Mouse (Mus musculus) Patski (cell line): Measurements from ENCODE around the gene Arhgap1. TPM values are rescaled to one million over a fixed set of nuclear protein-coding genes. Genes with fewer than 3 reads are reported as not detected.

ENCODE experiments used
- ATAC-seq: fragments of 100-300 bp; one replicate; pipeline ENCODE4 v1.8.0; 2021
- CTCF ChIA-PET: fragments of 350-600 bp; sonication (Branson Sonifier 250); formaldehyde crosslinking; loops from one replicate; lab custom pipeline; 2022; ENCODE audit warnings: inconsistent platforms; lab: Charles Lee
- POLR2A ChIA-PET: fragments of 350-600 bp; sonication (Branson Sonifier 250); formaldehyde crosslinking; loops from one replicate; lab custom pipeline; 2022; ENCODE audit warnings: antibody characterized with exemption, inconsistent platforms; lab: Charles Lee
- DNase-seq: peaks from one replicate; pipeline ENCODE4 v3.0.0-alpha.2; 2011; ENCODE audit warnings: low read depth, low spot score
- H3K27me3 ChIP-seq: fragments of 371-371 bp; one replicate; pipeline ENCODE4 v1.5.1; 2021
- CTCF ChIP-seq: fragments of 100-300 bp; IDR thresholded peaks from one replicate; pipeline ENCODE4 v1.5.1; 2021
- in situ Hi-C: fragments of 300-500 bp; cut with MboI; formaldehyde crosslinking; loops from 3 replicates; pipeline ENCODE4 v1.11.1; 2018; ENCODE audit warnings: low pct_unique_long_range_greater_than_20kb, mixed read lengths
- polyA plus RNA-seq: library from polyadenylated mRNA; unstranded; gene quantifications from one replicate; pipeline ENCODE4 v1.2.3, GENCODE M21; 2021

Arhgap1 gene
- polyA plus RNA-seq, 1 experiment from 2014 or later, result 80.1 TPM

- H3K27me3 ChIP-seq, result no peaks in the 10 kb centered on the region
- ATAC-seq (peak; percentile 48), DNase-seq (no peak)
- POLR2A ChIA-PET, result interaction anchor here (0.9 kb wide), 1 partner anchor 9 kb away, joined by 3 read pairs; no protein-coding TSS in a partner anchor
- CTCF ChIA-PET, result no interaction called here
- no peak for TF ChIP-seq CTCF
- in situ Hi-C loops, result no loop called here
These were observed 17.3 kb upstream of the Arhgap1 start for GRCm38 (mm10) chr2:91632316-91632715.

GRCm38 (mm10) chr2:91633334-91633977 is 16.2 kb upstream of the Arhgap1 start:
- no peak for ATAC-seq
- H3K27me3 ChIP-seq, result no peaks in the 10 kb centered on the region
- CTCF ChIA-PET, result interaction anchor here (1.1 to 1.2 kb wide), 2 partner anchors 11 to 13 kb away, joined by 3 to 5 read pairs; no protein-coding TSS in a partner anchor
- DNase-seq, result no peak
- in situ Hi-C loops, result no loop called here
- no peak for TF ChIP-seq CTCF
- POLR2A ChIA-PET, result no interaction called here

DNA sequence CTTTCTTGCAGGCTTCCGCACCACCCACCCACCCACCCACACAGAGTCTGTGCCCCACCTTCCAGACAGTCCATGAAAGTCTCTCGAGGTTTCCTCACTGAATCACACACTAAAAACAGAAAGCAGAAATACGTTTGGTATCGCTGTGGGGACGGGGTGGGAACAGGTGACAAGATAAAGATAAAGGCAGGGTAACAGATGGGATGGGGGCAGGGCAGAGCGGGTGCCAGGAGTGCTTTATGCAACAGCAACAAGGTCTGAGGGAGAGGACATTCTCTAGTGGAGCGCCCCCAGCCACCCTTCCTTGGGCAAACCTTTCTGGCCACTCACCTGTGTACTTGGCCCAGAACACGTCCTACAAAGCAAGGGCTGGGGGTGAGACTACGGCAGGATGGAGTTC is 14.8 kb upstream of the Arhgap1 start:
- POLR2A ChIA-PET, result no interaction called here
- CTCF ChIA-PET, result no interaction called here
- in situ Hi-C loops, result no loop called here
- no peak for DNase-seq
- H3K27me3 ChIP-seq, result no peaks in the 10 kb centered on the region
- ATAC-seq, result no peak
- no peak for TF ChIP-seq CTCF

DNA sequence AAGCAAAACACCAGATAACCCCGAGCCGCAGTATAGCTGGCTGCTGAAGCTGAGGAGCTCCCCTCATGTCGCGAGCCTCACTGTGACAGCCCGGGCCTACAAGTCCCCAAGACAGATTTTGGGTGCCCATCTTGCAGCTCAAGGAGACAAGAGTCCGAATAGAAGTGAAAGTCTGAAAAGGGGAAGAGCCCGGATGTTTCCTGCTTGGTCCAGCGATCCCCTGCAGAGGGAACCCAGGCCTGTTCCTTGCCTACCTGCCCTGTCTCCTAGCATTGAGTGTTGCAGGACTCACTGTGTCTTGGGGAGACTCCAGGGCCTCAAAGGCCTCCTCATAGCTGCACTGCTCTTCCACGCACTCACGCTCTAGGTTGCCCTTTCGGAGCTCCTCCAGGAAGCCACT is 14.2 kb upstream of the Arhgap1 start:
- CTCF ChIA-PET, result interaction anchor here (1.2 kb wide), 1 partner anchor 11 kb away, joined by 3 read pairs; no protein-coding TSS in a partner anchor
- DNase-seq (no peak), ATAC-seq (no peak)
- TF ChIP-seq CTCF, result no peak
- POLR2A ChIA-PET, result interaction anchor here (0.7 kb wide), 1 partner anchor 202 kb away, joined by 3 read pairs; no protein-coding TSS in a partner anchor
- no peaks in the 10 kb centered on the region for H3K27me3 ChIP-seq
- in situ Hi-C loops, result no loop called here

GRCm38 (mm10) chr2:91636229-91636628 is 13.4 kb upstream of the Arhgap1 start, which contains the start of gene F2:
F2 (minus strand) TSS chr2:91636414.
- DNase-seq (no peak), ATAC-seq (no peak)
- in situ Hi-C loops, result no loop called here
- TF ChIP-seq CTCF, result no peak
- ChIA-PET POLR2A (interaction anchor here (1.1 kb wide), 1 partner anchor 10 kb away, joined by 3 read pairs; no protein-coding TSS in a partner anchor), CTCF (interaction anchor here (1.2 kb wide), 1 partner anchor 10 kb away, joined by 3 read pairs; no protein-coding TSS in a partner anchor)
- no peaks in the 10 kb centered on the region for H3K27me3 ChIP-seq

- CTCF ChIA-PET, result no interaction called here
- DNase-seq (no peak), ATAC-seq (no peak)
- in situ Hi-C loops, result no loop called here
- POLR2A ChIA-PET, result interaction anchor here (1.1 kb wide), 1 partner anchor 9 kb away, joined by 3 read pairs; no protein-coding TSS in a partner anchor
- no peaks in the 10 kb centered on the region for H3K27me3 ChIP-seq
- TF ChIP-seq CTCF, result no peak
These were observed 12.8 kb upstream of the Arhgap1 start for GRCm38 (mm10) chr2:91636727-91637338.

DNA sequence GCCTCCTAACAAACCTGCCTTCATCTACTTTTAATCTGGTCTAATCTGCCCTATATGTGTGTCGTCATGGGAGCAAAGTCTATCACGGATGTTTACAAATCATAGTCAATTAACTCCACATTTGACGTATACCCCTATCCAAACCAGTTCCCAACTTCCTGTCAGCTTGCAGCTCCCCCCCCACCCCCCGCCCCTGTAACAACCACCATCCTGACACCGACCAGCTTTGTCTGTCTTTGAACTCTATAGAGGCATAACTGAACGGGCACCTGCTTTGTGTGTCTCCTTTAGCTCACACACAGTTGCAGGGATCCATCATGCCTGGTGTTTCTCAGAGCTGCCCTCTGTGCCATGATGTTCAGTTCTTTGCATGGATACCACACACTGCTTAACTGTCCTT is 10.7 kb upstream of the Arhgap1 start:
- no peaks in the 10 kb centered on the region for H3K27me3 ChIP-seq
- in situ Hi-C loops, result no loop called here
- no peak for TF ChIP-seq CTCF
- DNase-seq (no peak), ATAC-seq (no peak)
- CTCF ChIA-PET, result no interaction called here
- POLR2A ChIA-PET, result no interaction called here

- ChIA-PET POLR2A (interaction anchor here (0.6 kb wide), 1 partner anchor 10 kb away, joined by 3 read pairs; no protein-coding TSS in a partner anchor), CTCF (no interaction called here)
- DNase-seq, result no peak
- in situ Hi-C loops, result no loop called here
- ATAC-seq, result no peak
- no peaks in the 10 kb centered on the region for H3K27me3 ChIP-seq
- TF ChIP-seq CTCF, result no peak
These were observed 6.7 kb upstream of the Arhgap1 start for GRCm38 (mm10) chr2:91642825-91643415.

GRCm38 (mm10) chr2:91644021-91644420 is 5.6 kb upstream of the Arhgap1 start:
- in situ Hi-C loops, result no loop called here
- DNase-seq (no peak), ATAC-seq (no peak)
- POLR2A ChIA-PET, result interaction anchor here (0.6 to 0.7 kb wide), 2 partner anchors 26 to 203 kb away, joined by 3 to 4 read pairs; no protein-coding TSS in a partner anchor
- no peaks in the 10 kb centered on the region for H3K27me3 ChIP-seq
- CTCF ChIA-PET, result interaction anchor here (1.6 kb wide), 1 partner anchor 11 kb away, joined by 5 read pairs; no protein-coding TSS in a partner anchor
- TF ChIP-seq CTCF, result no peak

DNA sequence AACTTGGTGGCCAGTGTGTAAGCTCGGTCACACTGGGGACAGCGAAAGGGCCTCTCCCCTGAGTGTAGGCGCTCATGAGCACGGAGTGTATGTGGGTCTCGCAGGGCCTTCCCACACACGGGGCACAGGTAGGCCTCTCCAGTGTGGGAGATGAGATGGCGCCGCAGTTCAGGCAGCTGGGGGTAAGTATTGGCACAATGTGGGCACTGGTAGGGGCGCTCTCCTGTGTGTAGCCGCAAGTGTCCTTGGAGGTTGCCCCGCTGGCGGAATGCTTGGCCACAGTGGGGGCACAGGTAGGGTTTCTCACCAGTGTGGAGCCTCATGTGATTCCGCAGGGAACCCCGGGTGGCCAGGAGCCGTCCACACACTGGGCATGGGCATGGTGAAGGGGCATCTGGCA is 4.3 kb upstream of the Arhgap1 start:
- in situ Hi-C loops, result no loop called here
- no peak for DNase-seq
- ChIA-PET POLR2A (interaction anchor here (1.5 kb wide), 1 partner anchor 9 kb away, joined by 3 read pairs; the partner anchor contains the start of gene F2), CTCF (interaction anchor here (1.6 kb wide), 1 partner anchor 12 kb away, joined by 5 read pairs; no protein-coding TSS in a partner anchor)
- ATAC-seq, result no peak
- TF ChIP-seq CTCF, result no peak
- no peaks in the 10 kb centered on the region for H3K27me3 ChIP-seq
